Mouse (Mus musculus) heart, postnatal 0 days (tissue): Measurements from ENCODE around the gene Tnr.

Experiments
- CTCF ChIP-seq: IDR thresholded peaks from 2 replicates; pipeline ENCODE4 v1.5.1; 2016; ENCODE audit warnings: antibody characterized with exemption, control low read depth, low read depth
- EP300 ChIP-seq: IDR thresholded peaks from 2 replicates; pipeline ENCODE4 v1.6.1; 2016; ENCODE audit warnings: antibody characterized with exemption, low read depth

GRCm38 (mm10) chr1:159833165-159833564 is 309.6 kb downstream of the Tnr start:
- TF ChIP-seq EP300 (no peak), CTCF (no peak)
